Mouse (Mus musculus) kidney, adult 2 months (tissue): ENCODE data around the gene Add3.

Experiments
- CTCF ChIP-seq: fragments of 200-500 bp; conservative IDR thresholded peaks from 2 replicates; pipeline ENCODE4 v1.5.1; 2011; ENCODE audit warnings: low read depth, mild to moderate bottlenecking, control low read depth, low read length, moderate library complexity, mixed read lengths; ENCODE audit not compliant: insufficient read depth, insufficient read length
- POLR2A ChIP-seq: fragments of 200-500 bp; IDR thresholded peaks from one replicate; pipeline ENCODE4 v1.6.1; 2011; ENCODE audit warnings: low read depth, low read length, control low read depth

- TF ChIP-seq CTCF (no peak), POLR2A (no peak)
Observed at GRCm38 (mm10) chr19:53165305-53166240, 25.3 kb downstream of the Add3 start.
